ENCODE assay signal across 18 mouse cellular contexts in genomic region chr6:121150126-121150525, GRCm38 (mm10).
"Had no signal": no experiment of that assay in that cellular context is flagged by ENCODE, and none has a peak within 500 bp of the region (broad histone marks: within the 10 kb centered on the region; RNA-seq: fewer than 3 reads in every experiment).

No protein-coding gene starts in this region.

- H3K9me3 ChIP-seq: kidney, embryonic 15.5 days; limb, embryonic 12.5 days; limb, embryonic 15.5 days; liver, embryonic 13.5 days; midbrain, embryonic 12.5 days; midbrain, embryonic 15.5 days; neural tube, embryonic 12.5 days had no signal

- H3K36me3 ChIP-seq: kidney, embryonic 15.5 days; limb, embryonic 12.5 days; limb, embryonic 15.5 days; liver, embryonic 13.5 days; midbrain, embryonic 12.5 days; midbrain, embryonic 15.5 days; neural tube, embryonic 12.5 days had no signal

- DNase-seq: kidney, adult 8-10 months; kidney, postnatal 10 days; kidney, postnatal 36 days; left cerebral cortex, postnatal 4 days; liver, embryonic 13.5 days; lung, adult 18-20 months; retina, postnatal 1 day; right cerebral cortex, postnatal 25 days; thymus, adult 18-20 months; thymus, postnatal 36 days had no signal

- H3K27me3 ChIP-seq: kidney, embryonic 15.5 days; limb, embryonic 12.5 days; limb, embryonic 15.5 days; midbrain, embryonic 12.5 days; midbrain, embryonic 15.5 days; neural tube, embryonic 12.5 days had no signal

- H3K4me2 ChIP-seq: kidney, embryonic 15.5 days; limb, embryonic 12.5 days; limb, embryonic 15.5 days; liver, embryonic 13.5 days; midbrain, embryonic 12.5 days; midbrain, embryonic 15.5 days; neural tube, embryonic 12.5 days had no signal

- H3K4me3 ChIP-seq: kidney, embryonic 15.5 days; limb, embryonic 12.5 days; limb, embryonic 15.5 days; liver, embryonic 13.5 days; midbrain, embryonic 12.5 days; midbrain, embryonic 15.5 days; neural tube, embryonic 12.5 days had no signal

- H3K27ac ChIP-seq: kidney, embryonic 15.5 days; limb, embryonic 15.5 days; liver, embryonic 13.5 days; macrophage; midbrain, embryonic 12.5 days; midbrain, embryonic 15.5 days; neural tube, embryonic 12.5 days had no signal

- ATAC-seq: lung, postnatal 0 days; midbrain, embryonic 15.5 days had no signal

- H3K9ac ChIP-seq: kidney, embryonic 15.5 days; limb, embryonic 12.5 days; limb, embryonic 15.5 days; liver, embryonic 13.5 days; midbrain, embryonic 12.5 days; midbrain, embryonic 15.5 days; neural tube, embryonic 12.5 days had no signal
